Mouse (Mus musculus): ENCODE results near the gene Gm4981. TPM values are rescaled to one million over a fixed set of nuclear protein-coding genes. Genes with fewer than 3 reads are reported as not detected.
"Not testable (repeated sequence)": the region's sequence is repeated elsewhere in the genome, so short reads cannot be mapped to it uniquely, and the experiment has no call there.

Gene Gm4981
- total and polyA plus RNA-seq, 3 experiments, result not detected

GRCm38 (mm10) chr10:58227798-58228197 is 8.7 kb downstream of the Gm4981 start:
- WGBS, result 76% methylated on average over 2 of the region's 6 CpGs
- intact Hi-C loops (cut with DNase I), result not testable (repeated sequence)

DNA sequence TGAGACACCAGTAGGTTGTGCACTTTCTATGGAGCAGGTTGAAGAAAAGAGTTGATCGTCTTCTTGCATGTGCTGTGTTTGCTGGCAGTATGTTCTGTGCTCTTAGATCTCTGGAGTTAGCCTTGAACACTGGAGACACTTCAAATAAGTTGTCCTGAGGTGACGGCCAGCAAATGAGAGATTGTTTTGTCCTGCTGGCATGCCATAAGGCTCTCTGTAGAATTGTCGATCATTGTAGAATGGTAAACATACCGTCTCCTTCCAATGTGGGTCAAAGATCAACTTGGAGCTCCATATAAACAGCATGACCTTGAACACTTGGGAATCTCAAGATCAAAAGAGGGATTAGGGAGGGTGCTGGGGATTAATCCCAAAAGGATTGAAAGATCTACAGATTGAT is 10.1 kb downstream of the Gm4981 start:
- H3K4me1 ChIP-seq (ENCODE audit: control insufficient read depth, insufficient read depth, low read length); H3K79me2 ChIP-seq (replicated peaks; ENCODE audit: control insufficient read depth, insufficient read depth, low read length); intact Hi-C loops (cut with DNase I); H3K36me3 ChIP-seq (ENCODE audit: control insufficient read depth, insufficient read depth, low read length); H3K27me3 ChIP-seq (ENCODE audit: control insufficient read depth, insufficient read depth, low read length); H3K9ac ChIP-seq (ENCODE audit: low read depth, low read length); H3K27ac ChIP-seq; H3K4me3 ChIP-seq; DNase-seq: not testable (repeated sequence)
- WGBS, result 70% methylated on average over 4 of the region's 4 CpGs

More at GRCm38 (mm10) chr10:58227798-58228197, 8.7 kb downstream of the Gm4981 start:
- DNase-seq, result peak; percentile 49 to 67
- H3K27me3 ChIP-seq (ENCODE audit: control insufficient read depth, insufficient read depth, low read length); H3K36me3 ChIP-seq (ENCODE audit: control insufficient read depth, insufficient read depth, low read length); H3K4me1 ChIP-seq (ENCODE audit: control insufficient read depth, insufficient read depth, low read length); H3K4me3 ChIP-seq; H3K27ac ChIP-seq; H3K79me2 ChIP-seq (replicated peaks; ENCODE audit: control insufficient read depth, insufficient read depth, low read length); H3K9ac ChIP-seq (ENCODE audit: low read depth, low read length): not testable (repeated sequence)

- H3K27me3 ChIP-seq (ENCODE audit: control insufficient read depth, insufficient read depth, low read length); H3K4me3 ChIP-seq; intact Hi-C loops (cut with DNase I); H3K9ac ChIP-seq (ENCODE audit: low read depth, low read length); H3K4me1 ChIP-seq (ENCODE audit: control insufficient read depth, insufficient read depth, low read length); H3K36me3 ChIP-seq (ENCODE audit: control insufficient read depth, insufficient read depth, low read length); H3K27ac ChIP-seq; H3K79me2 ChIP-seq (replicated peaks; ENCODE audit: control insufficient read depth, insufficient read depth, low read length): not testable (repeated sequence)
- 79% methylated on average over 18 of the region's 18 CpGs for WGBS
- peak in 1 of 2 experiments; percentile 65 for DNase-seq
These were observed 11.4 kb downstream of the Gm4981 start, which contains the start of gene AW822073 for GRCm38 (mm10) chr10:58224827-58225785. AW822073 (minus strand) TSS chr10:58224930.

GRCm38 (mm10) chr10:58223972-58224805 is 12.3 kb downstream of the Gm4981 start:
- DNase-seq, result peak; percentile 72 to 77
- 82% methylated on average over 31 of the region's 31 CpGs for WGBS

GRCm38 (mm10) chr10:58223161-58223560 is 13.3 kb downstream of the Gm4981 start:
- H3K4me1 ChIP-seq (ENCODE audit: control insufficient read depth, insufficient read depth, low read length); H3K79me2 ChIP-seq (replicated peaks; ENCODE audit: control insufficient read depth, insufficient read depth, low read length); H3K4me3 ChIP-seq; intact Hi-C loops (cut with DNase I); H3K27me3 ChIP-seq (ENCODE audit: control insufficient read depth, insufficient read depth, low read length); DNase-seq; H3K36me3 ChIP-seq (ENCODE audit: control insufficient read depth, insufficient read depth, low read length); H3K9ac ChIP-seq (ENCODE audit: low read depth, low read length); H3K27ac ChIP-seq: not testable (repeated sequence)
- WGBS, result 60% methylated on average over 4 of the region's 6 CpGs

More at GRCm38 (mm10) chr10:58223972-58224805, 12.3 kb downstream of the Gm4981 start:
- intact Hi-C loops (cut with DNase I); H3K27me3 ChIP-seq (ENCODE audit: control insufficient read depth, insufficient read depth, low read length); H3K4me3 ChIP-seq; H3K4me1 ChIP-seq (ENCODE audit: control insufficient read depth, insufficient read depth, low read length); H3K36me3 ChIP-seq (ENCODE audit: control insufficient read depth, insufficient read depth, low read length); H3K27ac ChIP-seq; H3K9ac ChIP-seq (ENCODE audit: low read depth, low read length); H3K79me2 ChIP-seq (replicated peaks; ENCODE audit: control insufficient read depth, insufficient read depth, low read length): not testable (repeated sequence)

- H3K79me2 ChIP-seq (replicated peaks; ENCODE audit: control insufficient read depth, insufficient read depth, low read length); H3K4me1 ChIP-seq (ENCODE audit: control insufficient read depth, insufficient read depth, low read length); H3K9ac ChIP-seq (ENCODE audit: low read depth, low read length); H3K27ac ChIP-seq; H3K4me3 ChIP-seq; H3K36me3 ChIP-seq (ENCODE audit: control insufficient read depth, insufficient read depth, low read length); DNase-seq; intact Hi-C loops (cut with DNase I); H3K27me3 ChIP-seq (ENCODE audit: control insufficient read depth, insufficient read depth, low read length): not testable (repeated sequence)
- WGBS, result 93% methylated on average over 2 of the region's 2 CpGs
These were observed 14.9 kb downstream of the Gm4981 start for GRCm38 (mm10) chr10:58221571-58221970.
